Mouse (Mus musculus) liver, adult 2 months (tissue): Measurements from ENCODE around the gene Oas1a.

Experiments used
- CTCF ChIP-seq: fragments of 200-500 bp; IDR thresholded peaks from 2 replicates; pipeline ENCODE4 v1.5.1; 2011; ENCODE audit warnings: low read depth, low read length, control low read depth
- POLR2A ChIP-seq: fragments of 200-500 bp; IDR thresholded peaks from 2 replicates; pipeline ENCODE4 v1.6.1; 2011; ENCODE audit warnings: low read length, control low read depth; ENCODE audit not compliant: insufficient read depth; ENCODE audit errors: extremely low read depth

DNA sequence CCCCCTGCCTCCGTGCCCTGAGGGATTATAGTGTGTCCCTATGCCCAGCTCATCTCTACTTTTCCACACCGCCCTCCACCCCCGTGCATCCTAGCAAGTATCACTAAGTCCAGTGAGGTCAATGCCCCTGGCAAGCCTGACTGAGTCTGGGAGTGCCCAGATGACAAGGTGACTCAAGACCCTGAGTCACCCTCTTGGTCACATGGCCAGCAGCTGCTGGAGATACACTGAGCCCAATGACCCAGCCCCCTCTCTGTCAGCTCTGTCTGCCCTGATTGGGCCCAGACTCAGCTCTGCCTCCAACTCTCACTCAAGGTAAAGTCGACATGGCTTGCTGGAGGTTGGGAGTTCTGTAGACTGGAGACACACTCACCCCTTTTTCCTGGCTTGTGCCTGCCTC is 30.5 kb upstream of the Oas1a start:
- TF ChIP-seq CTCF: no peak
- no peak for TF ChIP-seq POLR2A
